Mouse (Mus musculus) stomach, embryonic 16.5 days (tissue): Measurements from ENCODE around the gene Dnah8. TPM values are rescaled to one million over a fixed set of nuclear protein-coding genes. Genes with fewer than 3 reads are reported as not detected.

Experiments used
- ATAC-seq: fragments of 200-750 bp; cut with Nextera tagmentation; 2 replicates; pipeline ENCODE4 v1.8.0; 2017; ENCODE audit warnings: moderate number of reproducible peaks, moderate TSS enrichment; ENCODE audit not compliant: insufficient read depth, low FRiP score
- H3K27ac ChIP-seq: fragments of 300-500 bp; sonication (generic); 2 replicates; pipeline ENCODE4 v1.5.1; 2014; ENCODE audit warnings: low read length
- H3K27me3 ChIP-seq: fragments of 300-500 bp; sonication (generic); 2 replicates; pipeline ENCODE4 v1.6.1; 2014; ENCODE audit warnings: low read length, control low read depth, mixed read lengths; ENCODE audit not compliant: control insufficient read depth, insufficient read depth
- H3K36me3 ChIP-seq: fragments of 300-500 bp; sonication (generic); 2 replicates; pipeline ENCODE4 v1.6.1; 2014; ENCODE audit warnings: low read length; ENCODE audit not compliant: control insufficient read depth, insufficient read depth
- H3K4me1 ChIP-seq: fragments of 300-500 bp; sonication (generic); 2 replicates; pipeline ENCODE4 v1.6.1; 2014; ENCODE audit warnings: low read length, control low read depth, mixed read lengths; ENCODE audit not compliant: control insufficient read depth, insufficient read depth
- H3K4me2 ChIP-seq: fragments of 300-500 bp; sonication (generic); 2 replicates; pipeline ENCODE4 v1.6.1; 2014; ENCODE audit warnings: low read depth, low read length, mixed read lengths
- H3K4me3 ChIP-seq: fragments of 300-500 bp; sonication (generic); replicated peaks from 2 replicates; pipeline ENCODE4 v1.5.1; 2014; ENCODE audit warnings: mild to moderate bottlenecking, low read length
- H3K9ac ChIP-seq: fragments of 300-500 bp; sonication (generic); 2 replicates; pipeline ENCODE4 v1.6.1; 2014; ENCODE audit warnings: low read length
- H3K9me3 ChIP-seq: fragments of 300-500 bp; sonication (generic); replicated peaks from 2 replicates; pipeline ENCODE4 v1.6.1; 2016; ENCODE audit warnings: low read length, control low read depth; ENCODE audit not compliant: control insufficient read depth
- WGBS: fragments of 180-500 bp; shearing (Covaris S2); extraction: QIAGEN DNeasy Blood & Tissue Kit; methylation state at CpG from one replicate; pipeline ENCODE4 v1.1.7; 2014; 5-methylcytosine and 5-hydroxymethylcytosine counted together
- polyA plus RNA-seq: library from polyadenylated mRNA; unstranded; fragments of >200 nt; fragmentation: Nextera tagmentation; extraction: Ambion mirVana; gene quantifications from 2 replicates; pipeline ENCODE4 v1.2.1, GENCODE M21; 2015

Dnah8 gene
- polyA plus RNA-seq, 1 experiment from 2014 or later, result 1.7 TPM

DNA sequence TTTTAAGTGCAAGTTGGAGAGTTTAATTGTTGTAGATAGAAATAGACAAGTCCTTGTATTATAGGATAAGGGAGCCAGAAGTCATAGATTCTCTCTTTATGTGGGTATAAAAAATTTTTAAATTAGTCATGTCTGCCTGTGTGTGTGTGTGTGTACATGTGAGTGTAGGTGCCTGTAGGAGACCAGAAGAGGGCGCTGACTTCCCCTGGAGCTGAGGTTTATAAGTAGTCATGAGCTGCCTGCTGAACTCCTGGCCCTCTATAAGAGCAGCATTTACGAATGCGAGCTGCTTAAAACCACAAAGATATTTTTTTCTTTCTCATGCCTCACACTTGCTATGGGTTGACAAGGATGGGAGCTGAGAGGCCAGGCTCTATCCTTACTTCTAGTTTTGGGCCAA lies 115.6 kb downstream of the Dnah8 start:
- Histone ChIP-seq H3K9ac (no peak overlapping the region), H3K4me3 (no peak overlapping the region), H3K27ac (no peak overlapping the region), H3K4me2 (no peak overlapping the region), H3K27me3 (no peaks in the 10 kb centered on the region), H3K9me3 (0 out of 2 replicates have a peak, but pooled peaks cover 2% of the 10 kb centered on the region), H3K4me1 (no peaks in the 10 kb centered on the region), H3K36me3 (no peaks in the 10 kb centered on the region)
- WGBS, result 92% methylated on average over 3 of the region's 3 CpGs
- ATAC-seq, result no peak

DNA sequence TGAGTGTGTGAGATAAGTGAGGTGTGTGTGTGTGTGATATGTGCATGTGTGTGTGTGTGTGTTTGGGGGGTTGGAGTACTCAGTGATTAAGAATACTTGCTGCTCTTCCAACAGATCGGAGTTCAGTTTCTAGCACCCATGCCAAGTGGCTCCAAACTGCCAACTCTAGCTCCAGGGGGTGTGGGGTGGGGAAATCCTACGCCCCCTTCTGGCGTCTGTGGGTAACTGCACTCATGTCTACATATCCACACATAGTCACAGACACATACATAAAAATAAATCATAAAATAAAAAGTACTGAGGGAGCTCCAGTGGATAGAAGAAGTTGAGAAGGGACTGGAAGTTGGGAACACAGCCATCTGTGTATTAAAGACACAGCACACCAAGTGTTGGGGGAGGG lies 119.8 kb downstream of the Dnah8 start:
- H3K36me3 ChIP-seq, result no peaks in the 10 kb centered on the region
- no peak overlapping the region for H3K9ac ChIP-seq
- no peak overlapping the region for H3K27ac ChIP-seq
- H3K27me3 ChIP-seq, result no peaks in the 10 kb centered on the region
- no peak for ATAC-seq
- H3K4me1 ChIP-seq, result no peaks in the 10 kb centered on the region
- H3K9me3 ChIP-seq, result no peaks in the 10 kb centered on the region
- no peak overlapping the region for H3K4me2 ChIP-seq
- H3K4me3 ChIP-seq, result no peak overlapping the region
- 75% methylated on average over 3 of the region's 3 CpGs for WGBS

DNA sequence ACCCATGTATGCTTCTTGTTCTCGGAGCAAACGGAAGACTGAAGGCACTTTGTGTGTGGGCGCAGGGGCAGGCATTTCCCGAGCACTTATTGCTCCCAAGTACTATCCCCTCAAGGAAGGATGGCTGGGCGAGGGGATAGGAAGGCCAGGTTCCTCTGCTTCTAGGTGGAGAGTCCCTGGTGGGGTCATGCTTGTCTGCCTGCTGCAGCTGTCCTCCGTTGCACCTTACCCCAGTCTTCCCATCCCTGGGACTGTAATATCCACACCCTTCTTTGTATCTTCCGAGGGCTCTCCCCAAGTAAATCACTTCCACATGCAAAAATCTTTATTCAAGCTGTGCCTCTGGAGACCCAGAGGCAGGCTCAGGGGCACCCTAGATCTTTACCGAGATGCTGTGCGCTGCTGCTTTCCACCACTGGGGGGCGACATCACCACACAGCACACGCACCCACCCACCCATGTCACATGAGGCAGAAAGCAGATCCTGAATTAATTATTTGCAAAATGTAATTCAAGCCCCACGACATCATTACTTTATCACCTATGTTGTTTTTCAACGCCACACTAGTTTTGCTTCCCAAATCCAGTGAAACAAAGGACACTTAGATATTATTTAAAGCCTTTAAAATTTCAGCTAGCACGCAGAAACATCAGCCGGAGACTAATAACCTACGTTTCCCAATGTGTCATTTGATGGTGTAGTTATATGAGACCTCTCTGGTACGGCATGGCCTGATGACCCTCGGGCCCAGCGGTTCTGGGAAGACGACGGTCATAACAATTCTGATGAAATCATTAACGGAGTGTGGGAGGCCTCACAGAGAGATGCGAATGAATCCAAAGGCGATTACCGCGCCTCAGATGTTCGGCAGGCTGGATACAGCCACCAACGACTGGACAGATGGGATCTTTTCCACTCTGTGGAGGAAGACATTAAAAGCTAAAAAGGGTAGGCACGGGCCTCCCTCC lies 122.2 kb downstream of the Dnah8 start:
- 61% methylated on average over 29 of the region's 29 CpGs for WGBS
- H3K9ac ChIP-seq, result no peak overlapping the region

GRCm38 (mm10) chr17:30749391-30749790 lies 125.2 kb downstream of the Dnah8 start:
- H3K27ac ChIP-seq, result no peak overlapping the region
- H3K9ac ChIP-seq, result no peak overlapping the region
- H3K4me3 ChIP-seq, result no peak overlapping the region
- H3K9me3 ChIP-seq, result no peaks in the 10 kb centered on the region
- no peaks in the 10 kb centered on the region for H3K36me3 ChIP-seq
- WGBS, result 88% methylated on average over 12 of the region's 12 CpGs
- H3K4me2 ChIP-seq, result no peak overlapping the region
- H3K4me1 ChIP-seq, result no peaks in the 10 kb centered on the region
- H3K27me3 ChIP-seq, result no peaks in the 10 kb centered on the region
- ATAC-seq, result no peak

More for the DNA sequence above, 122.2 kb downstream of the Dnah8 start:
- Histone ChIP-seq H3K4me2 (no peak overlapping the region), H3K36me3 (no peaks in the 10 kb centered on the region), H3K4me1 (no peaks in the 10 kb centered on the region), H3K27me3 (no peaks in the 10 kb centered on the region), H3K9me3 (no peaks in the 10 kb centered on the region), H3K4me3 (no peak overlapping the region), H3K27ac (no peak overlapping the region)
- no peak for ATAC-seq

GRCm38 (mm10) chr17:30750269-30750668 lies 126.1 kb downstream of the Dnah8 start:
- Histone ChIP-seq H3K4me2 (no peak overlapping the region), H3K4me3 (no peak overlapping the region), H3K36me3 (no peaks in the 10 kb centered on the region), H3K27me3 (no peaks in the 10 kb centered on the region), H3K9me3 (no peaks in the 10 kb centered on the region), H3K4me1 (no peaks in the 10 kb centered on the region), H3K27ac (no peak overlapping the region), H3K9ac (no peak overlapping the region)
- ATAC-seq, result no peak
- 50% methylated on average over 6 of the region's 6 CpGs for WGBS

DNA sequence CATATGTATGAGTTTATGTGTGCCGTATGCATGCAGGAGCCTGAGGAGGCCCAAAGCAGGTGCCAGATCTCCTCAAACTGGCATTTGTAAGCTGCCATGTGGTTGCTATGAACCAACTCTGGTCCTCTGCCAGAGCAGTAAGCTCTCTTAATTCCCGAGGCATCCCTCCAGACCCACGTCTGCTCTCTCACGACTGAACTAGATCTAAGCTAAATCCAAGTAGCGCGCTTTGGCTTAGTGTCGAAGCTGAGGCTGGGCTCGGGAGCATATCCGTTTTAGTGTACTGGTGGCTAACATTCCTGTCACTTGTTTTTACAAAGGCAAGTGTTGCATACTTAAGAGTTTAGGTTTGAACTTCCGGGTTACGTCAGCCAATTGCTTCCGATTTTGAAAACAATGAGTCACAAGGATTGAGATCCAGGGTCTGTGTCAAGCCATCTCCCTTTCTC lies 128.2 kb downstream of the Dnah8 start:
- no peak overlapping the region for H3K4me3 ChIP-seq
- no peaks in the 10 kb centered on the region for H3K27me3 ChIP-seq
- H3K9me3 ChIP-seq, result no peaks in the 10 kb centered on the region
- no peak overlapping the region for H3K4me2 ChIP-seq
- H3K36me3 ChIP-seq, result no peaks in the 10 kb centered on the region
- ATAC-seq, result no peak
- no peak overlapping the region for H3K27ac ChIP-seq
- H3K4me1 ChIP-seq, result no peaks in the 10 kb centered on the region
- 74% methylated on average over 12 of the region's 12 CpGs for WGBS
- no peak overlapping the region for H3K9ac ChIP-seq

DNA sequence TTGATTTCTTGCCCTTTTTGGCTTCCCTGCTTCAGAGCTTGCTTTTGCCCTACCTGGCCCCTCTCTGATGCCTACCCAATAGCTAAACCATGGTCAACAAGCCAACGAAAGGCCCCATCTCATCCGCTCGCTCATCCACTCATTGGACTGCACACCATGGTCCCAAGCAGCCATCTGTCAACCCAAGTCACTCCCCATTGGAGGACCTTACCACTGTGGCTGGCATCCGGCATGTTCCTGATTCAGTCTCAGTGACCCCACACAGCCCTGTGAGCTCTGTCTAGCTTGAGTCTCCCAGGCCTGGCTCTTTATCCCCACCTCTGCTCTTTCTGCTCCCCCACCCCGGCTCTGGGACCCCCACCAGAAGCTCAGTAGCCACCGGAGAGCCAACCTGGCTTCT lies 129.0 kb downstream of the Dnah8 start:
- no peak overlapping the region for H3K4me2 ChIP-seq
- H3K27ac ChIP-seq, result peak overlapping the region; percentile 4; the same call in 1 of the 2 replicates
- no peaks in the 10 kb centered on the region for H3K4me1 ChIP-seq
- H3K27me3 ChIP-seq, result no peaks in the 10 kb centered on the region
- H3K4me3 ChIP-seq, result no peak overlapping the region
- ATAC-seq, result no peak
- WGBS, result 86% methylated on average over 6 of the region's 6 CpGs
- no peaks in the 10 kb centered on the region for H3K36me3 ChIP-seq
- no peaks in the 10 kb centered on the region for H3K9me3 ChIP-seq
- no peak overlapping the region for H3K9ac ChIP-seq

DNA sequence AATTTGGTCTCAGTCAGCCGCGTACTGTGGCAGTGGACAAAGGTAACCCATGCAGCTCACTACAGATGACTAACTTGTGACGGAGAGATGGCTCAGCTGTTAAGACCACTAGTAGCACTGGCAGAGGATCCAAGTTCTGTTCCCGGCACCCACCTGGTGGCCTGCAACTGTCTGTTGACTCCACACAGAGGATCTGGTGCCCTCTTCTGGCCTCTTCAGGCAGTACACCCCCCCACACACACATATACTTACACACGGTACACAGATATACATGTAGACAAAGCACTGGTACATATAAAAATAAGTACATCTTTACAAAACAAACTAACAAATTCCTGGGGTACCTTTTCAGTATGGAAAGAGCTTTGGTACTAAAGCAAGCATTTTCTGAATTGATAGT lies 132.6 kb downstream of the Dnah8 start:
- Histone ChIP-seq H3K27ac (no peak overlapping the region), H3K27me3 (no peaks in the 10 kb centered on the region), H3K9me3 (no peaks in the 10 kb centered on the region), H3K4me2 (no peak overlapping the region), H3K36me3 (no peaks in the 10 kb centered on the region), H3K4me1 (no peaks in the 10 kb centered on the region), H3K9ac (no peak overlapping the region), H3K4me3 (no peak overlapping the region)
- no peak for ATAC-seq
- WGBS, result 95% methylated on average over 5 of the region's 5 CpGs

GRCm38 (mm10) chr17:30760307-30760706 lies 136.2 kb downstream of the Dnah8 start:
- H3K9ac ChIP-seq, result no peak overlapping the region
- no peak overlapping the region for H3K4me2 ChIP-seq
- no peak overlapping the region for H3K27ac ChIP-seq
- H3K36me3 ChIP-seq, result no peaks in the 10 kb centered on the region
- H3K4me3 ChIP-seq, result no peak overlapping the region
- no peak for ATAC-seq
- 95% methylated on average over 4 of the region's 4 CpGs for WGBS
- H3K27me3 ChIP-seq, result no peaks in the 10 kb centered on the region
- H3K9me3 ChIP-seq, result no peaks in the 10 kb centered on the region
- H3K4me1 ChIP-seq, result no peaks in the 10 kb centered on the region
